Mouse (Mus musculus) small intestine, adult 2 months (tissue): ENCODE results near the gene Atad2b.

Experiments
- CTCF ChIP-seq: fragments of 200-500 bp; IDR thresholded peaks from 2 replicates; pipeline ENCODE4 v1.5.1; 2012; ENCODE audit warnings: low read depth, mild to moderate bottlenecking, control low read depth, inconsistent platforms, low read length, moderate library complexity, mixed read lengths; ENCODE audit not compliant: insufficient replicate concordance, insufficient read length; ENCODE audit errors: extremely low read depth
- POLR2A ChIP-seq: fragments of 200-500 bp; IDR thresholded peaks from 2 replicates; pipeline ENCODE4 v1.6.1; 2012; ENCODE audit warnings: low read depth, mild to moderate bottlenecking, control low read depth, inconsistent platforms, low read length, moderate library complexity

GRCm38 (mm10) chr12:4875623-4876022 is 41.5 kb upstream of the Atad2b start:
- no peak for TF ChIP-seq CTCF
- TF ChIP-seq POLR2A: no peak
